Mouse (Mus musculus) kidney, postnatal 0 days (tissue): ENCODE measurements around the gene Wdhd1. TPM values are rescaled to one million over a fixed set of nuclear protein-coding genes. Genes with fewer than 3 reads are reported as not detected.

Source experiments
- ATAC-seq: fragments of 200-750 bp; cut with Nextera tagmentation; replicated peaks from 2 replicates; pipeline ENCODE4 v1.8.0; 2017; ENCODE audit warnings: low read depth, moderate number of reproducible peaks, moderate TSS enrichment, moderate library complexity; ENCODE audit not compliant: low FRiP score
- DNase-seq: peaks from one replicate; pipeline ENCODE4 v3.0.0-alpha.2; 2016; ENCODE audit warnings: low spot score
- H3K27ac ChIP-seq: fragments of 300-500 bp; sonication (generic); 2 replicates; pipeline ENCODE4 v1.5.1; 2014; ENCODE audit warnings: mild to moderate bottlenecking
- H3K27me3 ChIP-seq: fragments of 300-500 bp; sonication (generic); 2 replicates; pipeline ENCODE4 v1.6.1; 2014; ENCODE audit warnings: low read length, mixed read lengths; ENCODE audit not compliant: insufficient read depth
- H3K36me3 ChIP-seq: fragments of 300-500 bp; sonication (generic); 2 replicates; pipeline ENCODE4 v1.6.1; 2014; ENCODE audit warnings: low read length, mixed read lengths; ENCODE audit not compliant: insufficient read depth
- H3K4me1 ChIP-seq: fragments of 300-500 bp; sonication (generic); replicated peaks from 2 replicates; pipeline ENCODE4 v1.6.1; 2014; ENCODE audit warnings: antibody characterized with exemption, low read length, mixed read lengths; ENCODE audit not compliant: insufficient read depth
- H3K4me2 ChIP-seq: fragments of 300-500 bp; sonication (generic); 2 replicates; pipeline ENCODE4 v1.6.1; 2014; ENCODE audit warnings: mild to moderate bottlenecking, low read length, moderate library complexity, mixed read lengths
- H3K4me3 ChIP-seq: fragments of 300-500 bp; sonication (generic); replicated peaks from 2 replicates; pipeline ENCODE4 v1.5.1; 2014; ENCODE audit warnings: low read depth, low read length
- H3K9ac ChIP-seq: fragments of 300-500 bp; sonication (generic); 2 replicates; pipeline ENCODE4 v1.6.1; 2014; ENCODE audit warnings: low read depth, low read length
- H3K9me3 ChIP-seq: fragments of 300-500 bp; sonication (generic); replicated peaks from 2 replicates; pipeline ENCODE4 v1.6.1; 2016; ENCODE audit warnings: low read length, inconsistent platforms, mixed read lengths
- CTCF ChIP-seq: IDR thresholded peaks from 2 replicates; pipeline ENCODE4 v1.5.1; 2016; ENCODE audit warnings: antibody characterized with exemption, low read depth, mild to moderate bottlenecking, moderate library complexity
- WGBS: fragments of 180-500 bp; shearing (Covaris S2); extraction: QIAGEN DNeasy Blood & Tissue Kit; methylation state at CpG from one replicate; pipeline ENCODE4 v1.1.7; 2014; 5-methylcytosine and 5-hydroxymethylcytosine counted together
- polyA plus RNA-seq: library from polyadenylated mRNA; unstranded; fragments of >200 nt; fragmentation: Nextera tagmentation; extraction: Ambion mirVana; gene quantifications from 2 replicates; pipeline ENCODE4 v1.2.1, GENCODE M21; 2015

Wdhd1 gene
- polyA plus RNA-seq, 1 experiment from 2014 or later: 10.9 TPM

- no peak for TF ChIP-seq CTCF
- WGBS: 87% methylated on average over 1 of the region's 1 CpGs
- no peaks in the 10 kb centered on the region for H3K4me1 ChIP-seq
Observed at GRCm38 (mm10) chr14:47286215-47286614, 9.6 kb upstream of the Wdhd1 start.

GRCm38 (mm10) chr14:47285271-47285670 is 8.6 kb upstream of the Wdhd1 start:
- Histone ChIP-seq H3K4me1 (no peaks in the 10 kb centered on the region), H3K36me3 (peaks cover 6% of the 10 kb centered on the region; the same call in 1 of the 2 replicates), H3K4me3 (no peak overlapping the region), H3K4me2 (no peak overlapping the region), H3K27ac (no peak overlapping the region), H3K27me3 (no peaks in the 10 kb centered on the region), H3K9ac (no peak overlapping the region), H3K9me3 (no peaks in the 10 kb centered on the region)
- TF ChIP-seq CTCF: no peak
- ATAC-seq: no peak
- DNase-seq: no peak
- WGBS: 97% methylated on average over 2 of the region's 2 CpGs

More at GRCm38 (mm10) chr14:47286215-47286614, 9.6 kb upstream of the Wdhd1 start:
- H3K27me3 ChIP-seq: no peaks in the 10 kb centered on the region
- H3K4me2 ChIP-seq: no peak overlapping the region
- no peak overlapping the region for H3K4me3 ChIP-seq
- no peak overlapping the region for H3K27ac ChIP-seq
- DNase-seq (no peak), ATAC-seq (no peak)
- H3K9ac ChIP-seq: no peak overlapping the region
- H3K9me3 ChIP-seq: no peaks in the 10 kb centered on the region
- H3K36me3 ChIP-seq: peaks cover 11% of the 10 kb centered on the region; the same call in 1 of the 2 replicates

GRCm38 (mm10) chr14:47283568-47283967 is 6.9 kb upstream of the Wdhd1 start:
- ATAC-seq (no peak), DNase-seq (peak; percentile 38)
- no peaks in the 10 kb centered on the region for H3K4me1 ChIP-seq
- WGBS: 45% methylated on average over 7 of the region's 7 CpGs
- H3K27ac ChIP-seq: no peak overlapping the region
- no peak overlapping the region for H3K9ac ChIP-seq
- no peak for TF ChIP-seq CTCF
- H3K9me3 ChIP-seq: no peaks in the 10 kb centered on the region
- no peak overlapping the region for H3K4me2 ChIP-seq
- no peaks in the 10 kb centered on the region for H3K27me3 ChIP-seq
- no peak overlapping the region for H3K4me3 ChIP-seq
- H3K36me3 ChIP-seq: no peaks in the 10 kb centered on the region

- Histone ChIP-seq H3K9ac (no peak overlapping the region), H3K27me3 (no peaks in the 10 kb centered on the region), H3K4me3 (no peak overlapping the region), H3K4me1 (0 out of 2 replicates have a peak, but pooled peaks cover 2% of the 10 kb centered on the region), H3K36me3 (no peaks in the 10 kb centered on the region), H3K4me2 (no peak overlapping the region), H3K27ac (no peak overlapping the region), H3K9me3 (no peaks in the 10 kb centered on the region)
- WGBS: 89% methylated on average over 4 of the region's 4 CpGs
- TF ChIP-seq CTCF: no peak
- DNase-seq: no peak
- no peak for ATAC-seq
Observed at GRCm38 (mm10) chr14:47281535-47281934, 4.9 kb upstream of the Wdhd1 start.

GRCm38 (mm10) chr14:47279058-47279457 is 2.4 kb upstream of the Wdhd1 start:
- Histone ChIP-seq H3K27ac (no peak overlapping the region), H3K4me3 (no peak overlapping the region), H3K9me3 (no peaks in the 10 kb centered on the region), H3K27me3 (no peaks in the 10 kb centered on the region), H3K36me3 (no peaks in the 10 kb centered on the region), H3K9ac (no peak overlapping the region), H3K4me2 (no peak overlapping the region), H3K4me1 (peaks cover 6% of the 10 kb centered on the region; the same call in 1 of the 2 replicates)
- WGBS: 80% methylated on average over 2 of the region's 2 CpGs
- DNase-seq: no peak
- ATAC-seq: no peak
- TF ChIP-seq CTCF: peak; percentile 32; the same call in 1 of the 2 replicates

GRCm38 (mm10) chr14:47276036-47276603 is 537 bp downstream of the Wdhd1 start:
- Histone ChIP-seq H3K9me3 (no peaks in the 10 kb centered on the region), H3K9ac (peak overlapping the region; percentile 73), H3K36me3 (peaks cover 5% of the 10 kb centered on the region; the same call in 1 of the 2 replicates), H3K27ac (peak overlapping the region; percentile 91), H3K27me3 (no peaks in the 10 kb centered on the region), H3K4me1 (peaks cover 6% of the 10 kb centered on the region; the same call in 1 of the 2 replicates), H3K4me3 (peak overlapping the region; percentile 61), H3K4me2 (peak overlapping the region; percentile 86)
- DNase-seq (peak; percentile 38), ATAC-seq (no peak)
- 1% methylated on average over 22 of the region's 22 CpGs for WGBS
- TF ChIP-seq CTCF: no peak
